Mouse (Mus musculus) hindbrain, embryonic 12.5 days (tissue): Measurements from ENCODE around the gene Tmem204. TPM values are rescaled to one million over a fixed set of nuclear protein-coding genes. Genes with fewer than 3 reads are reported as not detected.

ENCODE experiments used
- polyA plus RNA-seq: library from polyadenylated mRNA; unstranded; fragments of >200 nt; fragmentation: Nextera tagmentation; extraction: Ambion mirVana; gene quantifications from 2 replicates; pipeline ENCODE4 v1.2.1, GENCODE M21; 2016

The Tmem204 gene
- polyA plus RNA-seq, 1 experiment from 2014 or later = 9.5 TPM

Other genes starting within 250 kb of the Tmem204 start
- 32.3 and 32.4 TPM in 2 replicates for gene Hagh, start 243.4 kb downstream of the Tmem204 start, polyA plus RNA-seq
- gene Fahd1, start 233.2 kb downstream of the Tmem204 start, polyA plus RNA-seq = 18.6 and 20.9 TPM in 2 replicates
- 0.23 and 0.36 TPM in 2 replicates for gene Igfals, start 217.6 kb downstream of the Tmem204 start, polyA plus RNA-seq
- gene Nubp2, start 197.2 kb downstream of the Tmem204 start, polyA plus RNA-seq = 62.3 and 63.5 TPM in 2 replicates
- 51.5 and 54.8 TPM in 2 replicates for gene Spsb3, start 196.9 kb downstream of the Tmem204 start, polyA plus RNA-seq
- gene Eme2, start 188.5 kb downstream of the Tmem204 start, polyA plus RNA-seq = 39.3 and 45.5 TPM in 2 replicates
- 85.1 and 86.7 TPM in 2 replicates for gene Mrps34, start 188.5 kb downstream of the Tmem204 start, polyA plus RNA-seq
- 49.8 and 50.4 TPM in 2 replicates for gene Nme3, start 187.1 kb downstream of the Tmem204 start, polyA plus RNA-seq
- gene Mapk8ip3, start 146.6 kb downstream of the Tmem204 start, polyA plus RNA-seq = 84.7 and 86.0 TPM in 2 replicates
- gene Jpt2, start 122.9 kb downstream of the Tmem204 start, polyA plus RNA-seq = 210 and 212 TPM in 2 replicates
- gene Cramp1l, start 67.8 kb downstream of the Tmem204 start, polyA plus RNA-seq = 13.8 and 13.9 TPM in 2 replicates
- 26.7 and 27.6 TPM in 2 replicates for gene Ift140, start 67.5 kb downstream of the Tmem204 start, polyA plus RNA-seq
- 42.5 and 43.2 TPM in 2 replicates for gene Telo2, start 32.4 kb upstream of the Tmem204 start, polyA plus RNA-seq
- not detected in 2 replicates for gene Ptx4, start 37.2 kb upstream of the Tmem204 start, polyA plus RNA-seq
- 24.4 and 26.9 TPM in 2 replicates for gene Clcn7, start 49.8 kb upstream of the Tmem204 start, polyA plus RNA-seq
- not detected in 2 replicates for gene Ccdc154, start 78.9 kb upstream of the Tmem204 start, polyA plus RNA-seq
- gene Gm38655, start 91.9 kb upstream of the Tmem204 start, polyA plus RNA-seq = not detected in 2 replicates
- 33.6 and 34.6 TPM in 2 replicates for gene BC003965, start 101.0 kb upstream of the Tmem204 start, polyA plus RNA-seq
- 13.0 and 13.3 TPM in 2 replicates for gene Unkl, start 104.8 kb upstream of the Tmem204 start, polyA plus RNA-seq
- gene Gnptg, start 156.5 kb upstream of the Tmem204 start, polyA plus RNA-seq = 59.4 and 59.5 TPM in 2 replicates
- 60.0 and 61.8 TPM in 2 replicates for gene Tsr3, start 156.6 kb upstream of the Tmem204 start, polyA plus RNA-seq
- 5.5 and 5.9 TPM in 2 replicates for gene Baiap3, start 172.8 kb upstream of the Tmem204 start, polyA plus RNA-seq
- gene Ube2i, start 191.0 kb upstream of the Tmem204 start, polyA plus RNA-seq = 713 and 760 TPM in 2 replicates
- gene Prss34, start 214.8 kb upstream of the Tmem204 start, polyA plus RNA-seq = not detected in 2 replicates
- not detected in 2 replicates for gene Prss28, start 225.1 kb upstream of the Tmem204 start, polyA plus RNA-seq
- gene Prss29, start 235.1 kb upstream of the Tmem204 start, polyA plus RNA-seq = not detected in 2 replicates